Mouse (Mus musculus) MEL (cell line): ENCODE measurements around the gene Hmgcl.

Source experiments
- CTCF ChIP-seq, 3 experiments: IDR thresholded peaks in 2 of 3; conservative IDR thresholded peaks in 1 of 3; 2 replicates each; pipeline ENCODE4 v1.5.1; 2011 to 2012; ENCODE audit warnings: low read length in 3 of 3, low read depth in 2 of 3, mild to moderate bottlenecking in 2 of 3, improper control_type of control experiment in 1 of 3, inconsistent platforms in 1 of 3, mixed read lengths in 1 of 3, moderate library complexity in 1 of 3; ENCODE audit not compliant: control insufficient read depth in 1 of 3, insufficient read depth in 1 of 3, poor library complexity in 1 of 3, severe bottlenecking in 1 of 3
- GATA1 ChIP-seq: IDR thresholded peaks from 2 replicates; pipeline ENCODE4 v1.6.1; 2011; ENCODE audit warnings: low read depth, low read length, improper control_type of control experiment
- MAFK ChIP-seq: IDR thresholded peaks from 2 replicates; pipeline ENCODE4 v1.6.1; 2011; ENCODE audit warnings: low read depth, mild to moderate bottlenecking, low read length, improper control_type of control experiment, borderline replicate concordance
- MYB ChIP-seq: IDR thresholded peaks from 2 replicates; pipeline ENCODE4 v1.6.1; 2011; ENCODE audit warnings: mild to moderate bottlenecking, low read depth, low read length, improper control_type of control experiment
- NRF1 ChIP-seq: IDR thresholded peaks from 2 replicates; pipeline ENCODE4 v1.6.1; 2014; ENCODE audit warnings: low read depth, mild to moderate bottlenecking, inconsistent platforms, low read length, improper control_type of control experiment, moderate library complexity; ENCODE audit not compliant: poor library complexity, insufficient read depth, severe bottlenecking
- POLR2A ChIP-seq, 2 experiments: IDR thresholded peaks; 2 replicates each; pipeline ENCODE4 v1.6.1; 2011 to 2012; ENCODE audit warnings: low read length in 2 of 2, mild to moderate bottlenecking in 2 of 2, control low read depth in 1 of 2, improper control_type of control experiment in 1 of 2, low read depth in 1 of 2, moderate library complexity in 1 of 2; ENCODE audit not compliant: control insufficient read depth in 1 of 2, insufficient read depth in 1 of 2, poor library complexity in 1 of 2
- SMC3 ChIP-seq: IDR thresholded peaks from 2 replicates; pipeline ENCODE4 v1.6.1; 2011; ENCODE audit warnings: low read depth, low read length, improper control_type of control experiment
- ZKSCAN1 ChIP-seq: IDR thresholded peaks from 2 replicates; pipeline ENCODE4 v1.6.1; 2012; ENCODE audit warnings: low read depth, mild to moderate bottlenecking, inconsistent platforms, low read length, improper control_type of control experiment, moderate library complexity
- ZNF384 ChIP-seq: IDR thresholded peaks from 2 replicates; pipeline ENCODE4 v1.6.1; 2012; ENCODE audit warnings: low read depth, mild to moderate bottlenecking, inconsistent platforms, low read length, improper control_type of control experiment

- TF ChIP-seq MYB = 0 out of 2 replicates have a peak, but pooled peaks have one; percentile 37
- no peak for TF ChIP-seq CTCF (IDR thresholded peaks at IDR 0.05 in 2 of 3, conservative IDR thresholded peaks at IDR 0.05 in 1 of 3; ENCODE audit: control insufficient read depth in 1 of 3, insufficient read depth in 1 of 3, low read depth in 2 of 3, low read length in 3 of 3, poor library complexity in 1 of 3, severe bottlenecking in 1 of 3)
- no peak for TF ChIP-seq MAFK
- TF ChIP-seq NRF1 = no peak
- TF ChIP-seq ZNF384 = no peak
- peak; percentile 25; the same call in 1 of the 2 replicates for TF ChIP-seq GATA1
- TF ChIP-seq POLR2A (IDR thresholded peaks at IDR 0.05; ENCODE audit: control insufficient read depth in 1 of 2, insufficient read depth in 1 of 2, low read depth in 1 of 2, low read length in 2 of 2, poor library complexity in 1 of 2) = peak in 1 of 2 experiments; percentile 24; a peak in 1 of 4 replicates
- no peak for TF ChIP-seq SMC3
- no peak for TF ChIP-seq ZKSCAN1
These were observed 34.1 kb upstream of the Hmgcl start for GRCm38 (mm10) chr4:135912164-135912563.
